Mouse (Mus musculus): ENCODE data around the gene Tor2a. TPM values are rescaled to one million over a fixed set of nuclear protein-coding genes. Genes with fewer than 3 reads are reported as not detected.
A peak's percentile ranks its signal among the peaks of the same experiment; 100 is the strongest.

Gene Tor2a
- polyA plus RNA-seq, 1 experiment from 2014 or later: 61.5 TPM

- Histone ChIP-seq H3K4me1 (peaks cover 38% of the 10 kb centered on the region), H3K4me2 (replicated peaks) (no peak overlapping the region), H3K9ac (no peak overlapping the region), H3K27ac (no peak overlapping the region), H3K27me3 (no peaks in the 10 kb centered on the region; the same call in 1 of the 2 replicates), H3K36me3 (no peaks in the 10 kb centered on the region), H3K9me3 (no peaks in the 10 kb centered on the region), H3K4me3 (no peak overlapping the region)
- 40% methylated on average over 9 of the region's 9 CpGs for WGBS
- no peak for ATAC-seq (ENCODE audit: insufficient number of reproducible peaks, insufficient read depth, low FRiP score, low TSS enrichment)
Observed at GRCm38 (mm10) chr2:32718761-32719160, 38.3 kb upstream of the Tor2a start.

DNA sequence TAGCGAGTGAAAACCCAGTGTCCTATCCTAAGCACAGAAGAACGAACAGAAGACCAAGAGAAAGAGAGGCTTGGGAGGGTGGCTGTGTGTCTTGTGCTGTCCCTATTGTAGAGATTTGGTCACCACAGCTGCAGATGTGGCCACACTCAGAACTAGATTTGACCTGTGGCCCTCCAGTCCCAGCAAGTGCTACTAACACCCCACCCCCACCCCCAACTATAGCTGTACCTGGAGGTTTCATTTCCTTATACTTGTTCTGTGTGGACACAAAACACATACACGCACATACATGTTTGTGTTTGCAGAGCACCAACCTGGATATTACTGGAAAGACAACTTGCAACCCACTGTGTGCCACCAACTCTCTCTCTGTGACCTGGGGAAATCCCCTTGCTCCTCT, 37.0 kb upstream of the Tor2a start:
- H3K27ac ChIP-seq: no peak overlapping the region
- WGBS: 92% methylated on average over 3 of the region's 3 CpGs
- no peak overlapping the region for H3K4me2 ChIP-seq (replicated peaks)
- H3K27me3 ChIP-seq: no peaks in the 10 kb centered on the region; the same call in 1 of the 2 replicates
- peaks cover 26% of the 10 kb centered on the region for H3K4me1 ChIP-seq
- no peak for ATAC-seq (ENCODE audit: insufficient number of reproducible peaks, insufficient read depth, low FRiP score, low TSS enrichment)
- no peaks in the 10 kb centered on the region for H3K36me3 ChIP-seq
- H3K9me3 ChIP-seq: no peaks in the 10 kb centered on the region
- no peak overlapping the region for H3K4me3 ChIP-seq
- H3K9ac ChIP-seq: no peak overlapping the region

GRCm38 (mm10) chr2:32720681-32721229, 36.3 kb upstream of the Tor2a start, which contains the start of gene Sh2d3c:
Gene Sh2d3c, plus strand, starts transcription at chr2:32721055.
- Histone ChIP-seq H3K4me2 (replicated peaks) (peak within 1 kb of the TSS; percentile 27), H3K36me3 (no peaks in the 10 kb centered on the region), H3K4me3 (no peak within 1 kb of the TSS), H3K9me3 (no peaks in the 10 kb centered on the region), H3K27ac (peak within 1 kb of the TSS; percentile 51), H3K27me3 (no peaks in the 10 kb centered on the region; the same call in 1 of the 2 replicates), H3K9ac (peak within 1 kb of the TSS; percentile 33; the same call in 1 of the 2 replicates), H3K4me1 (peaks cover 24% of the 10 kb centered on the region)
- ATAC-seq (ENCODE audit: insufficient number of reproducible peaks, insufficient read depth, low FRiP score, low TSS enrichment): 0 out of 2 replicates have a peak, but pooled peaks have one; percentile 12
- WGBS: 40% methylated on average over 8 of the region's 8 CpGs

DNA sequence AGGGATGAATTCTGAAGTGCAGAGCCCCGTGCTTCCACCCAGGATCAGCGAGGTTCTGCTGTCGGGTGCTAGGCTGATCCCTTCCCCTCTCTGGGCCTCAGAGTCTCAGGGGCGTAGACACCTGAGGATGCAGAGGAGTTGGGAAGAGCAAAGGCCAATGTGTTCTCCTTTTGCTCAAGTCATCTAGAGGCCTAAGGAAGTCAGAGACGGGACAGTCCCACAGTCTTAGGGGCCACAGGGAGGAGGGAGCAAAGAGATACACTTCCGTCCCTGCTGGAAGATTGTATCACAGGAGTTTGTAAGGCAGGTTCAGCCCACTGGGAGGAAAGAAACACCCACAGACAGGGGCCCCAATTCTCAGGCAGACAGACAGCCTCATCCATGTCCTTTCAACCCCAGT, 35.0 kb upstream of the Tor2a start:
- Histone ChIP-seq H3K4me2 (replicated peaks) (peak overlapping the region; percentile 27), H3K27ac (no peak overlapping the region; the same call in 1 of the 2 replicates), H3K9me3 (no peaks in the 10 kb centered on the region), H3K4me1 (peaks cover 24% of the 10 kb centered on the region), H3K9ac (0 out of 2 replicates have a peak overlapping the region, but pooled peaks have one; percentile 1), H3K27me3 (no peaks in the 10 kb centered on the region; the same call in 1 of the 2 replicates), H3K36me3 (no peaks in the 10 kb centered on the region), H3K4me3 (no peak overlapping the region)
- ATAC-seq (ENCODE audit: insufficient number of reproducible peaks, insufficient read depth, low FRiP score, low TSS enrichment): no peak
- WGBS: 54% methylated on average over 6 of the region's 6 CpGs

DNA sequence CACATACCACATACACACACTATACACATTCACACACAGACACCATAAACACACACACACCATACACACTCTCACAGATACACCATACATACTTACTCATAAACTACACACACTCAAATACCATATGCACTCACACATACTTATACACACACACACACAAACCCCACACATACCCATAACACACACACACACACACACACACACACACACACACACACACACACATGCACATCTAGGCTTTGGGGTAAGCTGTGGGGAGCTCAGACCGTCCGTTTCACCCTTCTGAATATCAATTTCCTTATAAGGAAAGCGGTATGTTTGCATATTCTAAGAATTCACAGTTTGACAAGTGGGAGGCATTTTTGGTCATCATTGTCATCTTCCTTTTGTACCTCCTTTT, 34.5 kb upstream of the Tor2a start:
- H3K4me3 ChIP-seq: no peak overlapping the region
- no peak overlapping the region; the same call in 1 of the 2 replicates for H3K4me2 ChIP-seq (replicated peaks)
- H3K36me3 ChIP-seq: no peaks in the 10 kb centered on the region
- H3K27me3 ChIP-seq: no peaks in the 10 kb centered on the region; the same call in 1 of the 2 replicates
- H3K9me3 ChIP-seq: no peaks in the 10 kb centered on the region
- H3K4me1 ChIP-seq: peaks cover 24% of the 10 kb centered on the region
- ATAC-seq (ENCODE audit: insufficient number of reproducible peaks, insufficient read depth, low FRiP score, low TSS enrichment): no peak
- WGBS: 77% methylated on average over 3 of the region's 3 CpGs
- 0 out of 2 replicates have a peak overlapping the region, but pooled peaks have one; percentile 1 for H3K9ac ChIP-seq
- no peak overlapping the region; the same call in 1 of the 2 replicates for H3K27ac ChIP-seq

GRCm38 (mm10) chr2:32724149-32724548, 32.9 kb upstream of the Tor2a start:
- H3K4me2 ChIP-seq (replicated peaks): no peak overlapping the region
- no peaks in the 10 kb centered on the region for H3K9me3 ChIP-seq
- peaks cover 30% of the 10 kb centered on the region for H3K4me1 ChIP-seq
- no peak overlapping the region for H3K9ac ChIP-seq
- 79% methylated on average over 4 of the region's 4 CpGs for WGBS
- no peaks in the 10 kb centered on the region; the same call in 1 of the 2 replicates for H3K27me3 ChIP-seq
- no peak for ATAC-seq (ENCODE audit: insufficient number of reproducible peaks, insufficient read depth, low FRiP score, low TSS enrichment)
- no peak overlapping the region for H3K4me3 ChIP-seq
- H3K27ac ChIP-seq: no peak overlapping the region
- no peaks in the 10 kb centered on the region for H3K36me3 ChIP-seq

DNA sequence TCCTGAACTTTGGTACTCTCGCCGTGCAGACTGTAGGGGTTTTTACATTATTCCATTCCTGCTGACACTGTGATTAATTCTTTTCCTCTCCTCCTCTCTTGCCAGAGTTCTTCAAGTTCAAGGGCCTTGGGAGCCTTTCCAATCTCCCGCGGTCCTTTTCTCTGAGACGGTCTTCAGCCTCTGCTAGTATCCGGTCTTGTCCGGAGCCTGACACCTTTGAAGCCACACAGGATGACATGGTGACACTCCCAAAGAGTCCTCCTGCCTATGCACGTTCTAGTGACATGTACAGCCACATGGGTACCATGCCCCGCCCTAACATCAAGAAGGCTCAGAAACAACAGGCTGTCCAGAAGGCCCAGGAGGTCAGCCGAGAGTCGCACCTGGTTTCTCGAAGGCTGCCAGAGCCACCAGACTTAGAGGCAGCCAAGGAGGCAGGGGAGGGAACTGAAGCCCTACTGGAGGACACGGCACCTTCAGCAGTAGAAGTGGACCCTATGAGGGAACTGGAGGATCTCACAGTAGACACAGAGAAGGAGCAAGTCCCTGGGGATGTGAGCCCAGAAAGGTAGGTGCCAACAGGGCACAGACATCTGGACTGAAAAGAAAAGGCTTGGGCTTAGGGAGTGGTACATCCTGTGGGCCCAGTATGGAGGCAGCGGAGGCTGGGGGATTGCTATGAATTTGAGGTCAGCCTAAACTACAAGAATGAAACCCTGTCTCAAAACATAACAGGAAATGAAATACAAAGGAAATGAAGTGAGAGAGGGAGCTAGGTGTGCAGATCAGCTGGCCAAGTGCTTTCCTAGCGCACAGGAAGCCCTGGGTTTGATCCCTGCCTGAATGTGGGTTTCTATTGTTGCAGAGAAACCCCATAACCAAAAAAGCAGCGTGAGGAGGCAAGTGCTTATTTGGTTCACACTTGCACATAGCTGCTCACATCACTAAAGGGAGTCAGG, 31.9 kb upstream of the Tor2a start:
- Histone ChIP-seq H3K4me3 (no peak overlapping the region), H3K9me3 (no peaks in the 10 kb centered on the region), H3K27me3 (no peaks in the 10 kb centered on the region; the same call in 1 of the 2 replicates), H3K27ac (no peak overlapping the region), H3K36me3 (no peaks in the 10 kb centered on the region), H3K4me2 (replicated peaks) (no peak overlapping the region), H3K4me1 (peaks cover 38% of the 10 kb centered on the region), H3K9ac (no peak overlapping the region)
- no peak for ATAC-seq (ENCODE audit: insufficient number of reproducible peaks, insufficient read depth, low FRiP score, low TSS enrichment)
- WGBS: 83% methylated on average over 16 of the region's 16 CpGs

DNA sequence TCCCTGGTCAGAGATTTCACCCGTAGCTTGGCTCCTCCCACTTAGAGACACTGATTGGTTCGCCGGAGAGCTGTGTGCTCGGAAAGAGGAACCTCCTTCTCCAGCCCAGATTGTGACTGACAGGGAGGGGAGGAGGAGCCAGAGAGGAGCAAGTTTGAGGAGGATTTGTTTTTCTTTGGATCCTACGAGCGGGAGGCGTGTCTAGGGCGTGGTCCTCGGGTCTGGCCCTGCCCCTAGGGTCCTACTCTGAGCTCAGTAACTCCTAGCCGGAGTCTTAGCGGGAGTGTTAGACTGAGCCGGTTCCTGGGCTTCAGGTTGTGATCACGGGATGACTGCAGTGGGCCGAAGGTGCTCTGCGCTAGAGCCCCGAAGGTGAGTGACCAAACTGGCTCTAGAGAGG, 29.6 kb upstream of the Tor2a start:
- Histone ChIP-seq H3K27me3 (no peaks in the 10 kb centered on the region; the same call in 1 of the 2 replicates), H3K4me3 (peak overlapping the region; percentile 35), H3K9ac (peak overlapping the region; percentile 39; the same call in 1 of the 2 replicates), H3K36me3 (no peaks in the 10 kb centered on the region), H3K4me1 (peaks cover 41% of the 10 kb centered on the region), H3K4me2 (replicated peaks) (peak overlapping the region; percentile 49), H3K9me3 (no peaks in the 10 kb centered on the region), H3K27ac (peak overlapping the region; percentile 81; the same call in 1 of the 2 replicates)
- peak; percentile 92 for ATAC-seq (ENCODE audit: insufficient number of reproducible peaks, insufficient read depth, low FRiP score, low TSS enrichment)
- WGBS: 1% methylated on average over 16 of the region's 16 CpGs

GRCm38 (mm10) chr2:32728463-32728862, 28.6 kb upstream of the Tor2a start:
- Histone ChIP-seq H3K27ac (peak overlapping the region; percentile 81), H3K9me3 (no peaks in the 10 kb centered on the region), H3K36me3 (no peaks in the 10 kb centered on the region), H3K4me1 (peaks cover 40% of the 10 kb centered on the region), H3K4me2 (replicated peaks) (peak overlapping the region; percentile 49), H3K9ac (0 out of 2 replicates have a peak overlapping the region, but pooled peaks have one; percentile 24), H3K27me3 (no peaks in the 10 kb centered on the region), H3K4me3 (peak overlapping the region; percentile 35)
- WGBS: 44% methylated on average over 7 of the region's 7 CpGs
- no peak for ATAC-seq (ENCODE audit: insufficient number of reproducible peaks, insufficient read depth, low FRiP score, low TSS enrichment)

DNA sequence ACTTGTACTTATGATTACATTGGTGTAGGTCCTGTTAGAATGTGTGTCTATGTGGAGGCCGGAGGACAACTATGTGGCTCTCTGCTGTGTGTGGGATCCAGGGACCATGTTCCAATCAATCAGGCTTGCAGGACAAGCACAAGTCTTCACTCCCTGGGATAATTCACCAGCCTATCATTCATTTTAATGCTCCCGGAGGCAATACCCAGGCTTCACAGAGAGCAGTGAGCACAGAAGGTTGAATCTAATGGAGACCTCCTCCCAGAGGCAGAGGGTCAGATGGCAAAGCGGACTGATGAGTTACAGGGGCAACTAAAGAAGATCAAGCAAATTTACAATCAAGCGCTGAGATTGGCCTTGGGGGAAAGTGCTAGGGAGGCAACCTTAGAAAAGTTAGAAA, 27.5 kb upstream of the Tor2a start:
- H3K9me3 ChIP-seq: no peaks in the 10 kb centered on the region
- ATAC-seq (ENCODE audit: insufficient number of reproducible peaks, insufficient read depth, low FRiP score, low TSS enrichment): no peak
- H3K9ac ChIP-seq: no peak overlapping the region
- no peaks in the 10 kb centered on the region for H3K36me3 ChIP-seq
- H3K4me1 ChIP-seq: peaks cover 47% of the 10 kb centered on the region
- H3K4me2 ChIP-seq (replicated peaks): peak overlapping the region; percentile 17
- no peaks in the 10 kb centered on the region for H3K27me3 ChIP-seq
- WGBS: 50% methylated on average over 4 of the region's 4 CpGs
- no peak overlapping the region for H3K4me3 ChIP-seq
- H3K27ac ChIP-seq: peak overlapping the region; percentile 81; the same call in 1 of the 2 replicates

- peak overlapping the region; percentile 9; the same call in 1 of the 2 replicates for H3K4me3 ChIP-seq
- H3K9ac ChIP-seq: no peak overlapping the region
- H3K4me1 ChIP-seq: peaks cover 54% of the 10 kb centered on the region
- no peaks in the 10 kb centered on the region for H3K9me3 ChIP-seq
- WGBS: 13% methylated on average over 11 of the region's 11 CpGs
- ATAC-seq (ENCODE audit: insufficient number of reproducible peaks, insufficient read depth, low FRiP score, low TSS enrichment): peak; percentile 54; the same call in 1 of the 2 replicates
- H3K27me3 ChIP-seq: no peaks in the 10 kb centered on the region
- H3K36me3 ChIP-seq: no peaks in the 10 kb centered on the region
- H3K27ac ChIP-seq: peak overlapping the region; percentile 81
- H3K4me2 ChIP-seq (replicated peaks): peak overlapping the region; percentile 28
Observed at GRCm38 (mm10) chr2:32730854-32731253, 26.2 kb upstream of the Tor2a start.
